Mouse (Mus musculus): ENCODE data around the gene Hlf. TPM values are rescaled to one million over a fixed set of nuclear protein-coding genes. Genes with fewer than 3 reads are reported as not detected.

Hlf gene
- polyA plus RNA-seq, 1 experiment from 2014 or later, result 1.9 TPM

- no peak for DNase-seq (ENCODE audit: low spot score)
- peaks cover 32% of the 10 kb centered on the region; the same call in 1 of the 2 replicates for H3K27me3 ChIP-seq (ENCODE audit: insufficient read depth, poor library complexity, severe bottlenecking)
Observed at GRCm38 (mm10) chr11:90367894-90368860, 22.5 kb downstream of the Hlf start.

GRCm38 (mm10) chr11:90364865-90365264, 25.8 kb downstream of the Hlf start:
- H3K27me3 ChIP-seq (ENCODE audit: insufficient read depth, poor library complexity, severe bottlenecking), result peaks cover 19% of the 10 kb centered on the region; the same call in 1 of the 2 replicates
- H3K4me1 ChIP-seq (replicated peaks), result peaks cover 36% of the 10 kb centered on the region
- no peak overlapping the region for H3K4me3 ChIP-seq
- no peaks in the 10 kb centered on the region for H3K36me3 ChIP-seq
- H3K9me3 ChIP-seq, result no peaks in the 10 kb centered on the region
- DNase-seq (ENCODE audit: low spot score), result no peak
- WGBS, result 59% methylated on average over 7 of the region's 7 CpGs
- 0 out of 2 replicates have a peak overlapping the region, but pooled peaks have one; percentile 40 for H3K27ac ChIP-seq

More at GRCm38 (mm10) chr11:90367894-90368860, 22.5 kb downstream of the Hlf start:
- Histone ChIP-seq H3K27ac (peak overlapping the region; percentile 57), H3K36me3 (no peaks in the 10 kb centered on the region), H3K9me3 (no peaks in the 10 kb centered on the region), H3K4me1 (replicated peaks) (peaks cover 59% of the 10 kb centered on the region), H3K4me3 (no peak overlapping the region)
- WGBS, result 57% methylated on average over 14 of the region's 14 CpGs

- DNase-seq (ENCODE audit: low spot score), result no peak
- no peak overlapping the region for H3K27ac ChIP-seq
- no peaks in the 10 kb centered on the region for H3K9me3 ChIP-seq
- peaks cover 27% of the 10 kb centered on the region for H3K4me1 ChIP-seq (replicated peaks)
- 68% methylated on average over 10 of the region's 10 CpGs for WGBS
- no peak overlapping the region for H3K4me3 ChIP-seq
- H3K36me3 ChIP-seq, result no peaks in the 10 kb centered on the region
- peaks cover 10% of the 10 kb centered on the region; the same call in 1 of the 2 replicates for H3K27me3 ChIP-seq (ENCODE audit: insufficient read depth, poor library complexity, severe bottlenecking)
Observed at GRCm38 (mm10) chr11:90363821-90364497, 26.7 kb downstream of the Hlf start.

GRCm38 (mm10) chr11:90363406-90363805, 27.3 kb downstream of the Hlf start:
- peaks cover 23% of the 10 kb centered on the region for H3K4me1 ChIP-seq (replicated peaks)
- H3K27me3 ChIP-seq (ENCODE audit: insufficient read depth, poor library complexity, severe bottlenecking), result peaks cover 6% of the 10 kb centered on the region; the same call in 1 of the 2 replicates
- H3K4me3 ChIP-seq, result no peak overlapping the region
- H3K27ac ChIP-seq, result no peak overlapping the region
- no peaks in the 10 kb centered on the region for H3K36me3 ChIP-seq
- no peak for DNase-seq (ENCODE audit: low spot score)
- WGBS, result 50% methylated on average over 3 of the region's 3 CpGs
- no peaks in the 10 kb centered on the region for H3K9me3 ChIP-seq

GRCm38 (mm10) chr11:90360536-90360935, 30.2 kb downstream of the Hlf start:
- no peak overlapping the region for H3K4me3 ChIP-seq
- H3K27me3 ChIP-seq (ENCODE audit: insufficient read depth, poor library complexity, severe bottlenecking), result no peaks in the 10 kb centered on the region
- H3K4me1 ChIP-seq (replicated peaks), result peaks cover 31% of the 10 kb centered on the region
- H3K36me3 ChIP-seq, result no peaks in the 10 kb centered on the region
- no peaks in the 10 kb centered on the region for H3K9me3 ChIP-seq
- H3K27ac ChIP-seq, result no peak overlapping the region
- 95% methylated on average over 5 of the region's 5 CpGs for WGBS
- no peak for DNase-seq (ENCODE audit: low spot score)

- Histone ChIP-seq H3K9me3 (no peaks in the 10 kb centered on the region), H3K4me3 (no peak overlapping the region), H3K27ac (no peak overlapping the region), H3K27me3 (ENCODE audit: insufficient read depth, poor library complexity, severe bottlenecking) (no peaks in the 10 kb centered on the region), H3K4me1 (replicated peaks) (peaks cover 29% of the 10 kb centered on the region), H3K36me3 (no peaks in the 10 kb centered on the region)
- no peak for DNase-seq (ENCODE audit: low spot score)
- 88% methylated on average over 8 of the region's 8 CpGs for WGBS
Observed at GRCm38 (mm10) chr11:90358063-90358462, 32.6 kb downstream of the Hlf start.

- Histone ChIP-seq H3K27ac (no peak overlapping the region), H3K36me3 (no peaks in the 10 kb centered on the region), H3K4me3 (no peak overlapping the region), H3K9me3 (no peaks in the 10 kb centered on the region), H3K27me3 (ENCODE audit: insufficient read depth, poor library complexity, severe bottlenecking) (no peaks in the 10 kb centered on the region), H3K4me1 (replicated peaks) (peaks cover 29% of the 10 kb centered on the region)
- WGBS, result 88% methylated on average over 7 of the region's 7 CpGs
- DNase-seq (ENCODE audit: low spot score), result no peak
Observed at GRCm38 (mm10) chr11:90357371-90357770, 33.3 kb downstream of the Hlf start.

GRCm38 (mm10) chr11:90356495-90357304, 34.0 kb downstream of the Hlf start:
- Histone ChIP-seq H3K36me3 (no peaks in the 10 kb centered on the region), H3K4me1 (replicated peaks) (peaks cover 29% of the 10 kb centered on the region), H3K27me3 (ENCODE audit: insufficient read depth, poor library complexity, severe bottlenecking) (no peaks in the 10 kb centered on the region), H3K27ac (peak overlapping the region; percentile 57; the same call in 1 of the 2 replicates), H3K4me3 (no peak overlapping the region), H3K9me3 (no peaks in the 10 kb centered on the region)
- WGBS, result 26% methylated on average over 9 of the region's 9 CpGs
- DNase-seq (ENCODE audit: low spot score), result no peak

GRCm38 (mm10) chr11:90356036-90356435, 34.7 kb downstream of the Hlf start:
- H3K9me3 ChIP-seq, result no peaks in the 10 kb centered on the region
- no peak for DNase-seq (ENCODE audit: low spot score)
- no peaks in the 10 kb centered on the region for H3K36me3 ChIP-seq
- H3K27me3 ChIP-seq (ENCODE audit: insufficient read depth, poor library complexity, severe bottlenecking), result no peaks in the 10 kb centered on the region
- peaks cover 29% of the 10 kb centered on the region for H3K4me1 ChIP-seq (replicated peaks)
- H3K4me3 ChIP-seq, result no peak overlapping the region
- peak overlapping the region; percentile 57 for H3K27ac ChIP-seq
- WGBS, result 14% methylated on average over 3 of the region's 3 CpGs

GRCm38 (mm10) chr11:90355270-90355681, 35.4 kb downstream of the Hlf start:
- H3K4me3 ChIP-seq, result no peak overlapping the region
- peaks cover 37% of the 10 kb centered on the region for H3K4me1 ChIP-seq (replicated peaks)
- no peaks in the 10 kb centered on the region for H3K36me3 ChIP-seq
- H3K27ac ChIP-seq, result peak overlapping the region; percentile 62
- peak; percentile 22 for DNase-seq (ENCODE audit: low spot score)
- no peaks in the 10 kb centered on the region for H3K9me3 ChIP-seq
- no peaks in the 10 kb centered on the region for H3K27me3 ChIP-seq (ENCODE audit: insufficient read depth, poor library complexity, severe bottlenecking)
- 44% methylated on average over 7 of the region's 7 CpGs for WGBS

- DNase-seq (ENCODE audit: low spot score), result no peak
- H3K36me3 ChIP-seq, result no peaks in the 10 kb centered on the region
- 92% methylated on average over 7 of the region's 7 CpGs for WGBS
- no peak overlapping the region for H3K27ac ChIP-seq
- no peaks in the 10 kb centered on the region for H3K27me3 ChIP-seq (ENCODE audit: insufficient read depth, poor library complexity, severe bottlenecking)
- peaks cover 45% of the 10 kb centered on the region for H3K4me1 ChIP-seq (replicated peaks)
- H3K4me3 ChIP-seq, result no peak overlapping the region
- no peaks in the 10 kb centered on the region for H3K9me3 ChIP-seq
Observed at GRCm38 (mm10) chr11:90352696-90353095, 38.0 kb downstream of the Hlf start.

GRCm38 (mm10) chr11:90350153-90350512, 40.6 kb downstream of the Hlf start:
- Histone ChIP-seq H3K36me3 (no peaks in the 10 kb centered on the region), H3K4me1 (replicated peaks) (peaks cover 30% of the 10 kb centered on the region), H3K4me3 (no peak overlapping the region), H3K9me3 (no peaks in the 10 kb centered on the region), H3K27me3 (ENCODE audit: insufficient read depth, poor library complexity, severe bottlenecking) (no peaks in the 10 kb centered on the region), H3K27ac (no peak overlapping the region)
- no peak for DNase-seq (ENCODE audit: low spot score)
- WGBS, result 79% methylated on average over 4 of the region's 4 CpGs
